Mouse (Mus musculus): ENCODE data around the gene Olfr1025-ps1. TPM values are rescaled to one million over a fixed set of nuclear protein-coding genes. Genes with fewer than 3 reads are reported as not detected.

Gene Olfr1025-ps1
- not detected for total RNA-seq (2021)

GRCm38 (mm10) chr2:85914893-85915292, at the start of gene Olfr1025-ps1:
Gene Olfr1025-ps1, plus strand, starts transcription at chr2:85915193.
- DNase-seq (ENCODE audit: low spot score in 2 of 2): no peak
- intact Hi-C loops (cut with DNase I): no loop called here

GRCm38 (mm10) chr2:85868294-85868693, 46.7 kb upstream of the Olfr1025-ps1 start, which contains the start of gene Olfr1022:
Gene Olfr1022, plus strand, starts transcription at chr2:85868594.
- no peak for DNase-seq (ENCODE audit: low spot score in 2 of 2)
- intact Hi-C loops (cut with DNase I): no loop called here

- intact Hi-C loops (cut with DNase I): no loop called here
These were observed 29.7 kb upstream of the Olfr1025-ps1 start, which contains the start of gene Olfr1023 for GRCm38 (mm10) chr2:85885340-85885739. Gene Olfr1023, plus strand, starts transcription at chr2:85885640.

GRCm38 (mm10) chr2:85904952-85905351, 10.0 kb upstream of the Olfr1025-ps1 start, which contains the start of gene Olfr1024:
Gene Olfr1024, minus strand, starts transcription at chr2:85905052.
- no peak for DNase-seq (ENCODE audit: low spot score in 2 of 2)
- intact Hi-C loops (cut with DNase I): no loop called here

More at GRCm38 (mm10) chr2:85885340-85885739, 29.7 kb upstream of the Olfr1025-ps1 start, which contains the start of gene Olfr1023:
- DNase-seq (ENCODE audit: low spot score in 2 of 2): no peak

GRCm38 (mm10) chr2:85913197-85913596, 1.8 kb upstream of the Olfr1025-ps1 start:
- intact Hi-C loops (cut with DNase I): no loop called here
- DNase-seq (ENCODE audit: low spot score in 2 of 2): no peak

- no peak for DNase-seq (ENCODE audit: low spot score in 2 of 2)
These were observed 6.3 kb downstream of the Olfr1025-ps1 start, which contains the start of gene Olfr1026 for GRCm38 (mm10) chr2:85921258-85921657. Gene Olfr1026, plus strand, starts transcription at chr2:85921558.

GRCm38 (mm10) chr2:85950137-85950536, 35.1 kb downstream of the Olfr1025-ps1 start, which contains the start of gene Olfr1028:
Gene Olfr1028, plus strand, starts transcription at chr2:85950437.
- intact Hi-C loops (cut with DNase I): no loop called here
- no peak for DNase-seq (ENCODE audit: low spot score in 2 of 2)

More at GRCm38 (mm10) chr2:85921258-85921657, 6.3 kb downstream of the Olfr1025-ps1 start, which contains the start of gene Olfr1026:
- intact Hi-C loops (cut with DNase I): no loop called here

Other genes with a start within 250 kb of the Olfr1025-ps1 start
- not detected for gene Olfr1006, start 236.4 kb upstream of the Olfr1025-ps1 start, total RNA-seq (2021)
- gene Olfr1008, start 225.8 kb upstream of the Olfr1025-ps1 start, total RNA-seq (2021): not detected
- not detected for gene Olfr1009, start 199.8 kb upstream of the Olfr1025-ps1 start, total RNA-seq (2021)
- not detected for gene Olfr1012, start 152.4 kb upstream of the Olfr1025-ps1 start, total RNA-seq (2021)
- gene Olfr1013, start 148.1 kb upstream of the Olfr1025-ps1 start, total RNA-seq (2021): not detected
- gene Olfr1014, start 142.5 kb upstream of the Olfr1025-ps1 start, total RNA-seq (2021): not detected
- not detected for gene Olfr1015, start 133.2 kb upstream of the Olfr1025-ps1 start, total RNA-seq (2021)
- gene Olfr1016, start 112.6 kb upstream of the Olfr1025-ps1 start, total RNA-seq (2021): not detected
- gene Olfr1018, start 96.7 kb upstream of the Olfr1025-ps1 start, total RNA-seq (2021): not detected
- not detected for gene Olfr1019, start 69.7 kb upstream of the Olfr1025-ps1 start, total RNA-seq (2021)
- gene Olfr1020, start 68.2 kb upstream of the Olfr1025-ps1 start, total RNA-seq (2021): not detected
- not detected for gene Olfr1022, start 46.6 kb upstream of the Olfr1025-ps1 start, total RNA-seq (2021)
- gene Olfr1023, start 29.6 kb upstream of the Olfr1025-ps1 start, total RNA-seq (2021): not detected
- gene Olfr1024, start 10.1 kb upstream of the Olfr1025-ps1 start, total RNA-seq (2021): not detected
- not detected for gene Olfr1026, start 6.4 kb downstream of the Olfr1025-ps1 start, total RNA-seq (2021)
- not detected for gene Olfr1028, start 35.2 kb downstream of the Olfr1025-ps1 start, total RNA-seq (2021)
- not detected for gene Olfr1029, start 58.7 kb downstream of the Olfr1025-ps1 start, total RNA-seq (2021)
- not detected for gene Olfr1030, start 64.1 kb downstream of the Olfr1025-ps1 start, total RNA-seq (2021)
- gene Olfr1031, start 75.1 kb downstream of the Olfr1025-ps1 start, total RNA-seq (2021): not detected
- not detected for gene Olfr1032, start 90.3 kb downstream of the Olfr1025-ps1 start, total RNA-seq (2021)
- gene Olfr1033, start 105.4 kb downstream of the Olfr1025-ps1 start, total RNA-seq (2021): not detected
- not detected for gene Olfr1034, start 130.7 kb downstream of the Olfr1025-ps1 start, total RNA-seq (2021)
- gene Olfr1036, start 158.8 kb downstream of the Olfr1025-ps1 start, total RNA-seq (2021): not detected
- gene Olfr1037, start 172.2 kb downstream of the Olfr1025-ps1 start, total RNA-seq (2021): not detected
- gene Olfr1039, start 220.7 kb downstream of the Olfr1025-ps1 start, total RNA-seq (2021): not detected
- gene Olfr1040, start 231.5 kb downstream of the Olfr1025-ps1 start, total RNA-seq (2021): not detected
- gene Olfr1042, start 246.6 kb downstream of the Olfr1025-ps1 start, total RNA-seq (2021): not detected

Measured in left cerebral cortex, postnatal 25 days (tissue).